Mouse (Mus musculus) splenic B cell, adult 2 months (primary cell): ENCODE measurements around the gene Zfp646.

Experiments
- DNase-seq: peaks from one replicate; pipeline ENCODE4 v3.0.0-alpha.2; 2011; ENCODE audit warnings: low read depth, low spot score
- H3K27me3 ChIP-seq: 2 replicates; pipeline ENCODE4 v1.6.1; 2012; ENCODE audit warnings: mild to moderate bottlenecking, low read length, moderate library complexity, mixed read lengths; ENCODE audit not compliant: control insufficient read depth, poor library complexity, insufficient read depth, severe bottlenecking
- H3K36me3 ChIP-seq: 2 replicates; pipeline ENCODE4 v1.6.1; 2012; ENCODE audit warnings: mild to moderate bottlenecking, low read length, moderate library complexity, mixed read lengths; ENCODE audit not compliant: control insufficient read depth, poor library complexity, insufficient read depth, severe bottlenecking

Gene Zfp646

DNA sequence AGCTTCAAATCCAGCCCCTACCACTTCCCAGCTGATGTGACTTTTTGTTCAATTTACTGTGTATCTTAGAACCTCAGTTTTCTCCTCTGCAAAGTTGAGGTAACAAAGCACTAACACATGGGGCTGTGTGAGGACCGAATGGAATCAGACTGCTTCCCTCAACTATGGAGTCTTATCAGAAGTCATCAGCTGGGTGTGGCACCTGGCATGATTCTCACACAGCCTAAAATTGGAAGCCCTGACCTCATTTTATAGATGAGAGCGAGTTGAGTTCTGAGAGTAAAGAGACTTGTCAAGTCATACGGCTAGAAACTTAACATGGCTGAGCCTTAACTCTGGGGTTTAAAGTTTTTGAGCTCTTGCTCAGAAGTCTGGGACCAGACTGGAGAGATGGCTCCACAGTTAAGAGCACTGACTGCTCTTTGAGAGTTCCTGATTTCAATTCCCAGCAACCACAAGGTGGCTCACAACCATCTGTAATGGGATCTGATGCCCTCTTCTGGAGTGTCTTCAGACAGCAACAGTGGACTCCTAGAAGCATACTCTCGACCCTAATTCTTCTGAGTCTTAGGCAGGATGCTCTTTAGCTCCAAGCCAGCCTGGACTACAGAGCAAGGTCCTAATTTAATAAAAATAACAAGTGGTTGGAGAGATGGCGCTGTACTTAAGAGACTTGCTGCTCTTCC lies 5.7 kb upstream of the Zfp646 start:
- peak; percentile 33 for DNase-seq
- Histone ChIP-seq H3K27me3 (no peaks in the 10 kb centered on the region), H3K36me3 (peaks cover 4% of the 10 kb centered on the region)

DNA sequence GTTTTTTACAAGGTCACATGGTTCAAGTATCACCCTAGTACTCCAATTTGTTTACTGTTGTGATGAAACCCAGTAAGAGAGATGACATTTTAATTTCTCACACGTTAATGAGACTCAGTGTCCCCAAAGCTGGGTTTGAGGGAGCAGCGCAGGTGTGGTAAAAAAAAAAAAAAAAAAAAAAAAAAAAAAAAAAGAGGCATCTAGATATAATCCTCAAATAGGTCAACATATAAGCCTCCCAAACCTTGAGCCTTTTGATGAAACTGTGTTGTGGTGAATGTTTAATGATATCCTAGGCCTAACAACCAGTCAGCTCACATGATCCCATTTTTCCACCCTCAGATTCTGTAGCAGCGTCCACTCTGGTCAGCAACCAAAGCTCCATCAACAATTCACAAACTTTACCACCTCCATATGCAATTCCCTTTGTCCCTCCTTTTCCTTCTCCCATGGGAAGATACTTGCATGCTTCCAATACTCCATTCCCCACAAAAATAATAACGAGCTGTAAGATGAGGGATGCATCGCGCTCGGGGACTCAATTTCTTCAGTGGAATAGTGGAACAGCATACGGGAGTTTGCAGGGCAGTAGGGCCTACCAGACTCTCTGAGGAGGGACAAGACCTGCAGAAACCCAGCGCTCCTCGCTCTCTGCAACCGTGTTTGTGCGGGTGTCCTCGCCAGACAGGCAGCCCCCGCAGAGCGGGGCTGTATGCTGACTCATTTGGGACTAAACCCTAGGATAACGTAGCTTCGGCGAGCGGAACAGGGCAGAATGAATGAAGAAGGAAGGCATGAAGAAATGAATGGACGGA lies 1.0 kb upstream of the Zfp646 start:
- H3K36me3 ChIP-seq, result peaks cover 11% of the 10 kb centered on the region
- DNase-seq, result no peak
- H3K27me3 ChIP-seq, result no peaks in the 10 kb centered on the region

DNA sequence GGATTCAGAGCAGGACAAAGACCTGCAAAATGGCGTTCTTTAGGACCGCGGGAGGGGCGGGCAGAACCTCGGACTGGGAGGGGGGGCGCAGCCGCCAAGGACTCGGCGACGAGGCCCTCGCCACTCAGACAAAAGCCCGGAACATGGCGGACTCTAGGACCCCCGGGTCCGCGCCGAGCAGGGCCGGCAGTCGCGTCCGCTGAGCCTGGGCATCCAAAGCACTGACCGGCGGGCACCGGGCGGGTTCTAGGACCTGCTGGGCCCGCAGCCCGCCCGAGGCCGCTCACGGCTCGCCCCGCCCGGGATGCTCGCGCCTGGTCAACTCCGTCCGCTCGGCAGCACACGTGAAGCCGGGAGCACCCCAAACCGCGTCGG lies 407 bp upstream of the Zfp646 start:
- peaks cover 11% of the 10 kb centered on the region for H3K36me3 ChIP-seq
- no peaks in the 10 kb centered on the region for H3K27me3 ChIP-seq
- DNase-seq, result peak; percentile 91

DNA sequence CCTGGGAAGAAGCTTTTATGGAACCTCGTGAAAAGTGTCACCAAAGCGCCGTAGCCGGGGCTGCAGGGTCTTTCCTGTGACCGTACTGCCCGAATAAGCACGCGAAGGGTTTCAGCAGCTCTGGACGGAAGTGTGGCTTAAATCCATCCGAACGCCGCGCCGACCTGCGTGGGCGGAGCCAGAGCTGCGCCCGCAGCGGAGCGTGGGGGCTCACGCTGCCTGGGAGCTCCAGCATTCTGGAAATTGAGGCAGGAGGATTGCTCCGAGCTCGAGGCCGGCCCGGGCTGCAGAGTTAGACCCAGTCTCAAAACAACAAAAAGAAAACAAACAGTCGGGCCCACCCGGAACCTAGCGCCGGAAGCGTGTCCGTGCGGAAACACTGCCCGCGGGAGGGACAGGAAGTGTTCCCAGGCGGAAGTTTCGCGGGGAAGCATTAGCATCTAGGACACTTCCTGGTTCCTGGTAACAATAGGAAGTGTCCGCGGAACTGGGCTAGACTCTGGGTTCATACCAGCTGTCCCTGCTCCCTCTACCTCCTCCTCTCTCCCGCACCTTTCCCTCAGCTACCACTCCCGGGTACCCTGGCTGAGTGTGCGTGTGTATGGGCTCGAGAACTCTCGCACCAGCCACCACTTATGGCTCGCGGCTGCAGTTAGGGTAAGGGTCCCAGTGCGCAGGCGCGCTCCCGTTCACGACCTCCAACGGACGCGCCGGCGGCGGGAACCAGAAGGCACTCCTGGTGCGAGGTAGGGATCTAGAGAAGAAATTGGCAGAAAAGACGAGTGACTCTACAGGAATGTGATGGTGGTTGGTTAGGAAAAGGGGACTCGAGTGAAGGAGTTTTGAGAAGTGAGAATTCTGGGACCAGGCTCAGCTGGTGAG lies 687 bp downstream of the Zfp646 start, which contains the start of gene Zfp668:
Gene Zfp668 (minus strand): TSS at position 362 of the 882 bp plus-strand sequence.
- Histone ChIP-seq H3K27me3 (no peaks in the 10 kb centered on the region), H3K36me3 (peaks cover 13% of the 10 kb centered on the region)
- DNase-seq, result peak; percentile 92

DNA sequence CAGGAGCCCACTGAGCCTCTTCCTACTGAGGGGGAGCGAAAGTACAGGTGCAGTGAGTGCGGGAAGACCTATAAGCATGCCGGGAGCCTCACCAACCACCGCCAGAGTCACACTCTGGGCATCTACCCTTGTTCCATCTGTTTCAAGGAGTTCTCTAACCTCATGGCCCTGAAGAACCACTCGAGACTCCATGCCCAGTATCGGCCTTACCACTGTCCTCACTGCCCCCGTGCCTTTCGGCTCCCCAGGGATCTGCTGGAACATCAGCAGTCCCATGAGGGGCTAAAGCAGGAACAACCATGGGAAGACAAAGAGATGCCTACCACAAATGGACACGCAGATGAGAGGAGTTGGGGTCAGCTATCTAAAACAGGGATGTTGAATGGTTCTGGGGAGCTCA lies 3.3 kb downstream of the Zfp646 start:
- DNase-seq, result no peak
- Histone ChIP-seq H3K36me3 (peaks cover 13% of the 10 kb centered on the region), H3K27me3 (no peaks in the 10 kb centered on the region)

DNA sequence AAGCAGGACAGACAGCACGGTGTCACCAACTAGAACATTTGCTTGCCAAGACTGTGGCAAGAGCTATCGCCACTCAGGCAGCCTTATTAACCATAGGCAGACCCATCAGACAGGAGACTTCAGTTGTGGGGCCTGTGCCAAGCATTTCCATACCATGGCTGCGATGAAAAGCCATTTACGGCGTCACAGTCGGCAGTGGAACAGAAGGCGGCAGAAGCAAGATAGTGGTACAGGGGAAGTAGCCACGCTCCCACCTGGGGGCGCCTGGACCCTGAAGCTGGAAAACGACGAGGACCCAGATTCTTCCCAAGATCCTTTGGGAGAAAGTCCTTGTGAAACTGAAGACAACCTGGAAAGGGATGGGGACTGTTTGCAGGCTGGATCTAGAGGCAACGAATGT lies 4.4 kb downstream of the Zfp646 start:
- H3K36me3 ChIP-seq, result peaks cover 15% of the 10 kb centered on the region
- no peak for DNase-seq

DNA sequence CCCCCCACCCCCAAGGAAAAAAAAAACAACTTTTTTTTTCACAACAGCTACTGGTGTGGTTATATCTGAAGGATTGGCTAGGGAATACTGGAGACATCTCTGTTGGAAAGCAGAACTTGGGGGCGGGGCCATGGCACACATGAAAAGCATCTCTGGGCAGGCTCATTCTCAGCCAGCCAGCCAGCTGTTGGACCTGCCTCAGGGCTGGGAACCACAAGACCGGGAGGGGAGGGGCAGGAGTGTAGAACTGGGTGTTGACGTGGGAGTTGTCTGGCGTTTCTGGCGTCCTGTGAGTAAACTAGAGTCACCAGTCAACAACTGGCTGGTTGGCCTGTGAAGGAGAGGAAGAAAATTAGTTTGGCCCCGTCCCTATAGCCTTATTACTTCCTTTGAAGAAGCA lies 9.9 kb downstream of the Zfp646 start:
- Histone ChIP-seq H3K36me3 (peaks cover 5% of the 10 kb centered on the region), H3K27me3 (no peaks in the 10 kb centered on the region)
- no peak for DNase-seq

More for the DNA sequence above, 4.4 kb downstream of the Zfp646 start:
- no peaks in the 10 kb centered on the region for H3K27me3 ChIP-seq

DNA sequence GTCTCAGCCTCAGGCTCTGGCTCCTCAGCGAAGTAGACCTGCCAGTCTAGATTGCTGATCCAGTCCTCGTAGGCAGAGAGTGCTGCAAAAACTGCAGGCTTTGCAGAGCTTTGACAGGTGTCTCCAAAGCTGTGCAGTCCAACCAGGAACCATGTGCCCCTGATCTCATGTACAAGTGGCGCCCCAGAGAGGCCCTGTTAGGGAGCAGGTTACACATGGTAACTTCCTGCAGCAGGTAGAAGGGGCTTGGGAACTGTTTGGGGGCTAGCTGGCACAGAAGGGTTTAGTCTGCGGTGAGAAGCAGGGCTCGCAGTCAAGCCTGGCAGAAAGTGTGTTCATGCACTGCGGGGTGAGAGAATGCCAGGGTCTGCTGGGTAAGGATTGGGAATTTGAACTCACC lies 10.5 kb downstream of the Zfp646 start:
- no peak for DNase-seq
- peaks cover 3% of the 10 kb centered on the region for H3K36me3 ChIP-seq
- H3K27me3 ChIP-seq, result no peaks in the 10 kb centered on the region

DNA sequence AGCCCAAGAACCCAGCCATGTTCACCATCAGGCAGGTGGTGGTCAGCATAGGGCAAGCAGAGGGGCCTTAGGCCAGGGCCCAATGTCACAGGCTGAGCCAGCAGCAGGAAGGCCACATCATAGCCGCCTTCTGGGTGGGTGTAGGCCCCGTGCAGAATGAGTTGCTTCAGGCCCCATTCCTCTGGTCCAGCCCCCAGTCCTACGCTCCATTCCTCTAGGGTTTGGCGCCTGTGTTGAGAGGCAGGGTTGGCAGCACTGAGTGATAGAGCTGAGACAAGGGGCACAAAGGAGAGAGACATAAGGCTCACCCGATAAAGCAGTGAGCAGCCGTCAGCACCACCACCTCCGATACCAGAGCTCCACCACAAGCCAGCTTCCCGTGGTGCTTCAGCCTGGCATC lies 11.2 kb downstream of the Zfp646 start:
- Histone ChIP-seq H3K36me3 (peaks cover 3% of the 10 kb centered on the region), H3K27me3 (no peaks in the 10 kb centered on the region)
- no peak for DNase-seq

DNA sequence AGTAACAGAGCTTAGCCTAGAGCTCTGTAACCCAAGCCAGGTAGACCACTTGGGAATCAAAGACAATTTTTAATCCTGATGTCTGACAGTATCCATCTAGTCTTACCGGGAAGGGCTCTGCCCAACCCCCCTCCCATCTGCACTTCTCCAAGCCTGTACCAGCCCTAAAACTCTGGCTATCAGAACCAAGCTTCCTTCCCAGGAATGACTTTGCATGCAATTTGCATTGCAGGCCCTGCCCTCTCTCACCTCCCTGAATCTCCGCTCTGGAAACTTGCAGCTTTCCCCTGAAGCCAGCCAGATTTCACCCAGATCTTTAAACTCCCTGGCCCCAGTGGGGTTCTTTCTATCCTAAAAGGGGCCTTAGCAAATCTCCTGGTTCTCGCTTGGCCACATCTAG lies 11.8 kb downstream of the Zfp646 start:
- Histone ChIP-seq H3K27me3 (no peaks in the 10 kb centered on the region), H3K36me3 (peaks cover 3% of the 10 kb centered on the region)
- no peak for DNase-seq

DNA sequence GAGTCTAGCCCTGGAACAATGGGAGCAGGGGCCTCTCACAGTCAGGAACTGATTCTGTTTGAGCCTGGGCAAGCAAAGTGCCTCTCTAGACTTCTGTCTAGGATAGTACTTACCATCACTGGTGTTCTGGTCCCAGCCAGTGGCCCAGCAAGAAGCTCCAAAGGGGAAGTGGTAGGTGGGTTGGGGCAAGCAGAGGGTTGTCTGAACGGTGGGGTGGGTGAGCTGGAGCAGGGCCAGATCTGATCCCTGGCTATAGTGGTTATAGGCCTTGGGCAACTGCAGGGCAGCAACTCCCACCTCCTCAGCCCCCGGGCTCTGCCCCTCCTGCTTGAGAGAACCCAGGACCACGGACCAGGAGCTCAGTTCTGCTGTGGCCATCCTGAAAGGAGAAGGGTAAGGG lies 12.8 kb downstream of the Zfp646 start:
- DNase-seq, result no peak
- peaks cover 3% of the 10 kb centered on the region for H3K36me3 ChIP-seq
- H3K27me3 ChIP-seq, result no peaks in the 10 kb centered on the region

DNA sequence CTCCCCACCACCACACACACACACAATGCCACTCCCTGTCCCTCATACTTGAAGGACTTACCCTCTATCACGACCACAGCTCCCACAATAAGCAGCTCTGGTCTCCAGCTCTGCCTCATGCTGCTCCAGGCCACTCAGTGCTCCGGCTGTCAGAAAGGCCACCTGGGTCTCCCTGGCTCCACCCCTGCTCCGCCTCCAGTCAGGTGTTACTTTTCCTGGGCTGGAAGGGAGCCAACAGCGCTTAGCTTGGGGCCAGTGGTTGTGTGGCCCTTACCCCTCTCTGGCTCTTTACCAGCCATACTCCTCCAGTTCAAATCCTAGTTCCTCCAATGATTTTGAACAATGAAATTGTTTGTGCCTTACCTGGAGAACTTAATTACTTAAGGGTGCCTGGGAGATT lies 14.8 kb downstream of the Zfp646 start, which contains the start of gene Prss53:
Gene Prss53 (minus strand): TSS at position 173 of the 400 bp plus-strand sequence.
- DNase-seq, result no peak

DNA sequence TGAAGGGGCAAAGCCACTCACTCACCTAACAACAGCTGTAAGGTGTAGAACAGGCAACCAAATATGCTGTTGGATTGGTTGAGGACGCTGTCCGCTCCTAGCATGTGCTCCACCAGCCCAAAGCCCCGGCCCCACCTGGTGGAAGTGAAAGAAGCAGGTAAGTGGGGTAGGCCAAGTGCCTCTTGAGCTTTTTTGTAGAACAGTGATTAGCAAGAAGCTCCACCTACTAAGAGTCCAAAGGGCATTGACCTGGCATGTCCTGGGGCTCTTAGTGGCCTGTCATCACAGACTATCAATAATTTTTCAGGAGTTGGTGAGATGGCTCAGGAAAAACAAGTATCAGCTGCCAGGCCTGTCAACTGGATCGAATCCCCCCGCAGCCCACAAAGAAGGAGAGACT lies 18.5 kb downstream of the Zfp646 start:
- H3K27me3 ChIP-seq, result no peaks in the 10 kb centered on the region
- DNase-seq, result no peak
- no peaks in the 10 kb centered on the region; the same call in 1 of the 2 replicates for H3K36me3 ChIP-seq

More for the DNA sequence above, 14.8 kb downstream of the Zfp646 start, which contains the start of gene Prss53:
- Histone ChIP-seq H3K36me3 (no peaks in the 10 kb centered on the region; the same call in none of the 2 replicates), H3K27me3 (no peaks in the 10 kb centered on the region)

DNA sequence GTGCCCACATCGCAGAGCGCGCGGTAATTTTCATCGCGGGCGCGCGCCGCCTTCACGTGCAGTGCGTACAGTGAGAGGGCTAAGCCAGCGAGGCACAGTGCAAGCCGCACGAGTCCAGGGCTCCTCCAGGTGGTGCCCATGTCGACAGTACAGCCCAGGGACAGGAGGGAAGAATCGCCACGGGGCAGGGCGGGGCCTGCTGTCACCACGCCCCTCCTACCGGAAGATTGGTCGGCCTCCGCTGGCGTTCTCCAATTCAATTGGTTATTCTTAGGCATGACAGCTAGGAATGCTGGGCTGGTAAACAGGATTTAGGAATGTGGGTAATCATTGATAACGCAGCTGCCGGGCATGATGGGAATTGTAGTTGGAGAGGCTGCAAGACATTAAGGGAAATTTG lies 19.4 kb downstream of the Zfp646 start, which contains the start of the genes Gm21974 and Vkorc1:
Gene Gm21974 (minus strand): TSS at position 13 of the 400 bp plus-strand sequence.
Gene Vkorc1 (minus strand): TSS at position 176 of the 400 bp plus-strand sequence.
- peak; percentile 90 for DNase-seq
- Histone ChIP-seq H3K36me3 (no peaks in the 10 kb centered on the region), H3K27me3 (no peaks in the 10 kb centered on the region)
